Mouse (Mus musculus) ovary, postnatal 36 days (tissue): ENCODE measurements around the gene Slc39a5.

Source experiments
- DNase-seq: peaks from one replicate; pipeline ENCODE4 v3.0.0; 2022; ENCODE audit warnings: low spot score, mixed read lengths

Slc39a5 gene

DNA sequence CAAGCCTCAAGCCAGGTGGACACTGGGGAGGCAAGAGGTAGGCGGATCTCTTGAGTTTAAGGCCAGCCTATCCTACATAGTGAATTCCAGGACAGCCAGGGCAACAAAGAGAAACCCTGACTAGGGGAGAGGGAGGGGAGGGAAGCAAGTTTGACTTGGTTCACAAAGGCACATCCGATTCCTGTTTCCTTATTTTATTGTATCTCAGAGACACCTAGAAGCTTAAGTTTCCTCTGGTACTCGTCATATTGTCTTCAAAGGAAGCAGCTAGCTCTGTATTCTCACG is 9.5 kb upstream of the Slc39a5 start:
- DNase-seq: no peak

DNA sequence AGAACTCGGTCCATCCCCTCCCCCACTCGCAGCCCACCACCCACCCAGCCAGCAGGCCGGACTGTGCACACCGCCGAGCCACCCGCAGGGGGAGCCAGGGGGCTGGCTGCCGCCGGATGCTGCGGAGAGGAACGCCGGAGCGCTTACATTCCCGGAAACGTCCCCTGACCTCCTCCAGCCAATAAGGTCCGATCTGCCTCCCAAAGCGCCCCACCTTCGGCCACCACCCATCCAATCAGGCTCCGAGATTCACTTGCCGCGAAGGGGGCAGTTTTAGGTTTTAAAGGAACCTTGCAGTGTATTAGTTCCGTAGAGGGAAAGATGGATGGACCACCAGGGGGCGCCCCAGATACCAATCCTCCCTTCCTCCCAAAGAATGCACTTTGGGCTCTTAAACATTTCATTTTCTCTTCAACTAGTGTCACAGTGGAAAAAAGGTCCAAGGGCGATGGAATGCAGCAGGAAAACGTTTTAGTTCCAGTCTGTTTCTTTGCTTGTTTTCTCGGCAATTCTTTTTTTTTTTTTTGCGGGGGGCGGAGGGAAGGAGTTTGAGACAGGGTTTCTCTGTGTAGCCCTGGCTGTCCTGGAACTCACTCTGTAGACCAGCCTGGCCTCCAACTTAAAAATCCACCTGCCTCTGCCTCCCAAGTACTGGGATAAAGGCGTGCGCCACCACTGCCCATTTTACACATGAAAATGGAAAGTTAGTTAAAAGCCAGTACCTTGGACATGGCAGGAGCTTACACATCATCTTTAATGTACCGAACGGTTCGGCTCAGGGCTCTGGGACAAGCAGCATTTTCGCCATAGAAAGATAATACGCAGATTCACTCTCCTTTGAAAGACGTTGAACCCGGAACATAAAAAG is 8.9 kb upstream of the Slc39a5 start:
- DNase-seq: peak; percentile 95

DNA sequence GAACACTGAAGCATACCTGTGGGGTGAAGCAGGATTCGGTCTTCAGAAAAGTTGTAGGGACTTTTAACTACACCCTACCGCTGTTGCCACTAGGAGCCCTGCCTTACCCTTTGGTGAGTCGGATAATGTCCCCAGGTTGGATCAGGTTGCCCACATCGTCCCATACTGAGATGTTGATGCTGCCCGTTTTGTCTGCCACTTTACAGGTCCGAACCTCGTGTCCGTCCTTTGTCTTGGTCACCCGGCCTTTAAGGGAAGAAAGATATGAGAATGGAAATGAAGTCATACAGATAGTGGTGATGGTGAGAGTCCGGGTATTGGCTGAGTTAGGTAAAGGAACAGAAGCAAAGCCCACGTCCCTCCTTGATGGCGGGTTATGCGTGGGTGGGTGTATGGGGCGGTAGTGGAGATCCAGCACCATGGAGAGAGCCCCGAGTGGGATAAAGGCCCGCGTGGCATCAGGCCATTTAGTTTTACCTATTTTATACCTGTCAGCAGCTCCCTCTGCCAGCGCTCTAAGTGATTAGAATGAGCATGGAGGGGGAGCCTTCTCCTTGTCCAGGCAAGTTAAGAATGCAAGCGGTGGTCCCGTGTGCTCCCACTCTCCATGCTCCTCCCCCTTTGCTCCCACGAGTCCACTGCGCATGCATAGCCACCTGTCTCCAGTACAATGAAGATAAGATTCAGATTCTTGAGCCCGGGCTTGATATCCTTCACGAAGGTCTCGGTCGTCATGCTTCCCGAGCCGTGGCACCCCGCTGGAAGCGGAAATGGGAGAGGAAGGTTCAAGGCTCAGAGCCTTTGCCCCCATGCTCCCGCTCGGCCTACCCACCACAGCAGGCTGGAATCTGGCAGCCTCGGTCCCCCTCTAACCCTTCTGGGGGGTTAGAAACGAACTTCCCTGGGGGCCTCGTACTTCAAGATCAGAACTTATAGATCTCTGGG is 7.8 kb upstream of the Slc39a5 start:
- DNase-seq: peak; percentile 42

DNA sequence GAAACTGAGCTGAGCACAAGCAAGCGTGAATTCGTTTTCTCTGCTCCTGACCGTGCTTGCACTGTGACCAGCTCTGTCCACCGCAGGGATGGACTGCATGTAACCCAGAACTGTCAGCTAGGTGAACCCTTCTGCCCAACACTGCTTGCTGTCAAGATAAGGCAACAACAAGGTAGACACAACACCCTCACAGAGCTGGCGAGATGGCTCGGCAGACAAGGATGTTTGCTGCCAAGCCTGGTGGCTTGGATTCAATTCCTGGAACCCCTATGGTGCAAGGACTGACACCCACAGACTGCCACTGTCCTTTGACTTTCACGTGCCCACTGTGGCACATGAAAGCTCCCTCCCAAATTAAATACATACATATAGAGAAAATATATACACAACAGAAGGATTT is 2.9 kb upstream of the Slc39a5 start:
- no peak for DNase-seq

DNA sequence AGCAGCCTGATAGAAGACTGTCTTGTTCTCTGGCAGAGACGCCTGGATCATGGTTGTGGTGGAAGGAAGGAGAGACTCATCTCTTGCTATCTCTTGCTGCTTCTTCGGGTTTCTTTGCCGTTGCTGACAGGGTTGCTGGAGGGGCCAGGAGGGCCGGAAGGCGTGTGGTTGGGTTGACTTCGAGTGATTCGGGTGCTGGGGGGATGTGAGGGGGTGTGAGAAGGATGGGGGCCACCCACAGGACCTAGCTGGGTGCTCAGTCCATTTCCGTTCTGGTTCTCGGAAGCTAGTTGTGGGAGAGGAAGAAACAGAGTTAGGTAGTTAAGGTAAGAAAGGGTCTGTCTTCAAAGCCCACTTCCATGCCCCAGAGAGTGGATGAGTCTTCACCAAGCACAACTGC is 609 bp upstream of the Slc39a5 start:
- DNase-seq: no peak

DNA sequence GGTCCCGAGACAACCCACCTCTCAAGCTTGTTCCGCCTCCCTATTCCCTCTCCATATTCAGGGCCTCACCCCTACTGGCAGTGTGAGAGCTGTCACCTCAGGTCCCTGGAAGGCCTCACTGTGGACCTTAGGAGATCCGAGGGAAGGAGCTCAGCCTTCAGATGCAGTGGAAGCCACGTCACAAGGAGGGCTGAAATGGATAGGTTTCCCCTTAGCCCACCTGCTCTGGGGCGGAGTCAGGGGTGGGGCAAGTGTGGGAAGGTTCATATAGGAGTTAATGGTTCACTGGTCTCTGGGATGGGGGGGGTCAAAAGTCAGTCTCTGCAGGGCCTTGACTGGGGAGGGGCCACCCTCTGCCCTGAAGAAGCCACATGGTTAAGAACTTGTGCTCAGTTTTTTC is 691 bp downstream of the Slc39a5 start:
- no peak for DNase-seq

DNA sequence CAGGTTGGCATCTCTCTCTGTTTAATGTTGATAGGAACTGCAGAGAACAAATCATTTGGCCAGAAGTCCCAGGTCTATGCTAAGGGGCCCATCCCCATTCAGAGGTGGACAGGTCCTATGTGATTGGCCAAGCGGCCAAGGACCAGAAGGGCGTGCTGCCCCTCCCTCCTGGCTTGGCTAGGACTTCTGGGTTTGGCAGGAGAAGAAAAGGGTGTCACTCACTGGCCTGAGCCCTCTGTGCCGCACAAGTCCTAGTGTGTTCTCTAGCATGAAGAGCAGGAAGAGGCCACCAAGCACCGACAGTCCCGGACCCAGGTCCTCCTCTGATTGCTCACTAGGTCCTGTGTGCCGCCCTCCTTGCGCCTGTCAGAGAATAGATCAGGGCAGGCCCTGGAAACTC is 3.6 kb downstream of the Slc39a5 start:
- no peak for DNase-seq

DNA sequence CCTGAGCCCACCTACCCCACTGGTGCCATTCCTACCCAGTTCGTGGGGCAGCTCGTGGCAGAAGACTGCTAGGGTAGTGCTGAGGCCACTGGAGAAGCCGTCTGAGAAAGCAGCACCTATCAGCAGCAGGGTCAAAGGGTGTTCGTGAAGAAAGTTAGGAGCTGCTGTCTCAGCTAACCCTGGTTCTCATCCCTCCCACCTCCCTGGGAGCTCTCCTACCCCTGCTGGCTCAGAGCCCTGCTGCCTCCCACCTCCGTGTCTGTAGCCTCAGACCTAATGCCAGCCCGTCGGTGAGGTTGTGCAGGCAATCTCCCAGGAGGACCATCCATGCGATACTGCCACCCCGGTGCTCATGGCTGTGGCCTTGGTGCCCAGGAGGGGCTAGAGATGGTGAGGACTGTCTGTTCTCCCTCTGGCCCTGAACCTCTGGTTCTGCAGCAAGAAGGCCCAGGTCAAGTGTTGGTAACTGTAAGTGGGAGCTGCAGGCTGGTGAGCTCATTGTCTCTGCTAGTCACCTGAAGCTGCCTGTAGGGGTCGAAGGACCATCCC is 4.2 kb downstream of the Slc39a5 start:
- DNase-seq: no peak

DNA sequence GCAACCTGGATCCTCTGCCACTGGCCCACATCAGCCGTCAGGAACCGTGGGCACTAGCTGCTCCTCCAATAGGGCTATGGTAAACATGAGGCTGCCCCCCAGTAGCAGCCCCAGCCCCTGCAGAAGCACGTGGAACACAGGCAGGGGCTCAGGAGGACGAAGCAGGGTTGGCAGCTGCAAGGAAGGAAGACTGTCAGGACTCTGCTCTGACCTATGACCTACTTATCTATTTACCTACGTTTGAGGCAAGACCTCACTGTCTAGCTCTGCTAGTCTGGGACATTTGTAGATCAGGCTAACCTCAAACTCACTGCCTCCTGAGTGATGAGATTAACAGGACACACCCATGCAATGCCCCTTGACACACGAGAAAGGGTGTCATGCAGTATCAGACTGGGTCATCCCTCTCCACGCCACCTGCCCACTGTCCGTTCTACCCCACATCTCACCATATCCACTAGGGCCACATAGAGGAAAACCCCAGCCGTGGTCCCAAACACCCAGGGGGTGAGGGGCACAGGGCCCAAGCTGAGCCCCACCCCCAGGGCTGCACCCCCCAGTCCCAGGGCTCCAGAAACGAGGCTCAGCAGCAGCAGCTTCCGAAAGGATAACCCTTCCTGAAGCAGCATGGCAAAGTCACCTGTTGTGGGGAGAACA is 4.9 kb downstream of the Slc39a5 start:
- no peak for DNase-seq

DNA sequence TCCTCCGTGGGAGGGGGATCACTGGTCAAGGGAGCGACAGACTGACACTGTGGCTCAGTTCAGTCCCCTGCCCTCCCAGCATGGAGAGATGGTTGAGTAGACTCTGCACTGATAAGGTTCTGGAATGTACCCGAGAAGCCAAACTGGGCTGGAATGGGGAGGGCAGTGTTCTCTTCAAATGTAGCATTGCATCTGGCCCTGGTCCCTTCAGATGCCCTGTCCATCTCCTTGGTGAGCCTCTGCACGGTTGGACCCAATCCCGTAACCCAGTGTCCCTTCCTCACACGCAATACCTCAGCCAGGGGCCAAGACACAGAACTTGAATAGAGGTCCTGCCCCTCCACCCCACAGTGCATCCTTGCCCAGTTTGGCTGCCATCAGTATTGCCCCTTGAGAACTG is 9.2 kb downstream of the Slc39a5 start:
- DNase-seq: no peak

DNA sequence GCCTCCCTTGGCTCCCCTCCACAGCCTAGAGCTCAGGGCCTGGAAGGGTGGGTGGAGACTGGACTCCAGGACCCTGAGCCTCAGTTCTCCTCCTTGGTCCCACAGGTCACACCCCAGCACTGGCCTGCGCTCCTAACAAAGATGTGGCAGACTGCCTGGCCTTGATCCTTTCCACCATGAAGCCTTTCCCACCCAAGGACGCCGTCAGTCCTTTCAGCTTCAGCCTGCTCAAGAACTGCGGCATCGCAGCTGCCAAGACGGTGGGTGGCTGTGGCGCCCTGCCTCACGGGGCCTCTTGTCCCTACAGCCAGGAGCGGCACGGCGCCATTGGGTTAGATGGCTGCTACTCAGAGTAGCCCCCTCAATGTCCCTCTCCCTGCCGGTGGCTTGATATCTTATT is 10.7 kb downstream of the Slc39a5 start:
- DNase-seq: peak; percentile 55

DNA sequence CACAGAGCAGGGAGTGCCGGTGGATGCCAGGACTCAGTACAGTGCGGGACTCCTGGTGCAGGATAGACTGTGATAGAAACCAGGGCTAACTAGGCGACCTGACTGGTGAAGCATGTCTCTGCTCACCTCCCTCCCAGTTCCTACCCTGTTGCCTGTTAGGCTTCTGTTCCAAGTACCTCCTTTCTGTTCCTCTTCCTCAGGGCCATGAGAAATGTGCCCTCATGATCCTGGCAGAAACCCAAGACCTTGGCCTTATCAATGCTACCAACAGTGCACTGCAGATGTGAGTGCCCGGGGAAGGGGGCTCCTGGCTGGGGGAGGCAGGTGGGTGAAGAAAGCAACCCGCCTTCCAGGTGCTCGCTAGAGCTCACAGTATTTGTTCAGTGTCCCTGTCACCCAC is 11.5 kb downstream of the Slc39a5 start:
- DNase-seq: peak; percentile 35

DNA sequence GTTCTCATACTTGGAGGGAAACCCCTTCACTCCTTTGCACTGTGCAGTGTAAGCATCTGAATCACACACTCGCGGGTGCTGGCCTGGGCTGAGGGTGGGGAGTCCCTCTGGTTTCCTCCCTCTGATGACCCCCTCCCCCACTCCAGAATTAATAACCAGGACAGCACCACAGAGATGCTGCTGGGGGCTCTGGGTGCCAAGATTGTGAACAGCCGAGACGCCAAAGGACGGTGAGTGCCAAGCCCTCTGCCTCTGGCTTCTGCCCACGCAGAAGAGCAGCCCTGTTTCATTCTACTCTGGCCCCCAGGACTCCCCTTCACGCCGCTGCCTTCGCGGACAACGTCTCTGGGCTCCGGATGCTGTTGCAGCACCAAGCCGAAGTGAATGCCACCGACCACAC is 12.1 kb downstream of the Slc39a5 start:
- DNase-seq: no peak

DNA sequence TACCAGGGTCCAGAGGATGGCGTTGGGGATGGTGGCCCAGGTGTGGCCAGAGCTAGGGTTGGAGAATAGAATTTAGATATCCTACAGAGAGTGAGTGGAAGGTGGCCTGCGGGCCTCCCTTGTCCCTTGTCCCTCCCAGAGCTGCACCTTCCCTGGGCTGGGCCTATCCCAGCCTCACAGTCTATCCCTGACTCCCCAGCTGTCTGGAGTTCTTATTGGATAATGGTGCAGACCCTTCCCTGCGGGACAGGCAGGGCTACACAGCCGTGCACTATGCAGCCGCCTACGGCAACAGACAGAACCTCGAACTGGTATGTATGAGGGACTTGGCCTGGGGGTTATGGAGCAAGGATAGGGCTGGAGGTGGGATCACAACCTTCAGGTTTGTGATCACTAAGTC is 15.1 kb downstream of the Slc39a5 start:
- DNase-seq: no peak

DNA sequence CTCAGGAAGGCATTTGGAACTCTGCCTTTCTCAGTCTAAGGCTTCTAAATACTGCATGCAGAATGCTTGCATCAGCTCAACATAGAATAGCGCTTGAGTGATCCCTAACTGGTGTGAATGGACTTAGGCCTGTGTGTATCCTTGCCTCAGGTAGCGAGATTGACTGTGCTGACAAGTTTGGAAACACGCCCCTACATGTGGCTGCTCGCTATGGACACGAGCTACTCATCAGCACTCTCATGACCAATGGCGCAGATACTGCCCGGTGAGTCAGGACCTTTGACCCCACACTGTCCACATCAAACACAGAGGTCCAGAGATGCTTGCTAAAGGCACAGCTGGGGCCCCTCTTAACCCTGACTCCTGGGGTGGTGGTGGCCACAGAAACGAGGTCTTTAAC is 18.5 kb downstream of the Slc39a5 start:
- no peak for DNase-seq

DNA sequence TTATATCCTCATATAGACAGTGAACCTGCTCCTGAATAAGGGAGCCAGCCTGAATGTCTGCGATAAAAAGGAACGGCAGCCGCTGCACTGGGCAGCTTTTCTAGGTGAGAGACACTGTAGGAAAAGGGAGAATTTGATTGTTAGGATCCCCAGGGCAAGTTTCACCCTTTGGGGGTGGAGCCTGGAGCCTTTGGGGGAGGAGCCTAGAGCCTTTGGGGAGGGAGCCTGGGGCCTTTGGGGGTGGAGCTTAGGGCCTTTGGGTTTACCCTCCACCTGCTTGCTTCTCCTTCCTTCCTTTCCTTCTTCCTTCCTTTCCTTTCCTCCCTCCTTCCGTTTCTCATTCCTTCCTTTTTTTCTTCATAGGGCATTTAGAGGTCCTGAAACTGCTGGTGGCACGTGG is 20.5 kb downstream of the Slc39a5 start:
- DNase-seq: no peak

DNA sequence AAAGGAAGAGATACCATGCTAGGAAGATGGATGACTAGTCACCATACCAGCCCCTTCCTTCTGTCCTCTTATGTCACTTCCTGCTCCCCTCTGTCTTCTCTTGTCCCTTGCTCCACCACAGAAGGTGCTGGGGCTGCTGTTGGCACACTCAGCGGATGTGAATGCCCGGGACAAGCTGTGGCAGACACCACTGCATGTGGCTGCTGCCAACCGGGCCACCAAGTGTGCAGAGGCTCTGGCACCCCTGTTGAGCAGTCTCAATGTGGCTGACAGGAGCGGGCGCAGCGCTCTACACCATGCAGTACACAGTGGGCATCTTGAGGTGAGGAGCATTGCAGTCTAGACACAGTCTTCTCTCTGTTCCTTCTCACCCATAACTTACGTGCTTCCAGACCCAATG is 21.8 kb downstream of the Slc39a5 start:
- no peak for DNase-seq

DNA sequence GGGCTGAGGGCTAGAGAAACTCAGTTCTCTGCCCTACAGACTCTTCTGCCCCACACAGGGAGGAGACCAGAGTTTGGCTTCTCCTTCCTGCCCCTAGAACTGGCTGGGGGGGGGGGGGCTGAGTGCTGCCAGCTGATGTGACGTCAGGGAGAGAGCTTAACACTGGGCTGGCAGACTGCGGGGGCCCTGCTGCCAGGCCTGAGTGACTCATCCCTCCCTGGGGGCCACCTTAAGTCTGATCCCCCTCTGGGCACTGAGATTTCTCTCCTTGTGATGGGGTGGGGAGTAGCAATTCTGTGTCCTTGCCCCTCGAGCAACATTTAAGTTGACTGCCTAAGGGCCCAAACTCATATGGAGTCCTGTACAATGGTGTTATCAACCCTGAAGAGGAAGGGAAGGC is 22.6 kb downstream of the Slc39a5 start:
- no peak for DNase-seq

DNA sequence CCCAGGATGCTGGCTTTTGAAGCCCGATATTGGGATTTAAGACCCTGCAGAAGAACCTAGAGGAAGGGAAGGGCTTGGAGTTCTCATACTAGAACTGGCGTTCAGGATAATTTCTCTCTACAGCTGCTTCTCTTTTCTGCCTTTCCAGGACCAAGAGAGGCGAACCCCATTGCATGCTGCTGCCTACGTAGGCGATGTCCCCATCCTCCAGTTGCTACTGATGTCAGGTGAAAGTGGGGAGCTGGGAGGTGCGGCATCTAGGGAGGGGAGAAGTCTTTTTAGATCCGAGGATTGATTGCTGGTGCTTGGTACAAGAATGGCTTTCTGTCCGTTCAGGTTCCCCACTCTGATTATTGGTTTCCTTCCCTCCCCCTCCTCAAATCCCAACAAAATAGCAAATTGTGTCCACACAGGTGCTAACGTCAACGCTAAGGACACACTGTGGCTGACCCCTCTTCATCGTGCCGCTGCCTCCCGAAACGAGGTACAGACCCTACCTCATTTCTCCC is 23.0 kb downstream of the Slc39a5 start:
- no peak for DNase-seq

DNA sequence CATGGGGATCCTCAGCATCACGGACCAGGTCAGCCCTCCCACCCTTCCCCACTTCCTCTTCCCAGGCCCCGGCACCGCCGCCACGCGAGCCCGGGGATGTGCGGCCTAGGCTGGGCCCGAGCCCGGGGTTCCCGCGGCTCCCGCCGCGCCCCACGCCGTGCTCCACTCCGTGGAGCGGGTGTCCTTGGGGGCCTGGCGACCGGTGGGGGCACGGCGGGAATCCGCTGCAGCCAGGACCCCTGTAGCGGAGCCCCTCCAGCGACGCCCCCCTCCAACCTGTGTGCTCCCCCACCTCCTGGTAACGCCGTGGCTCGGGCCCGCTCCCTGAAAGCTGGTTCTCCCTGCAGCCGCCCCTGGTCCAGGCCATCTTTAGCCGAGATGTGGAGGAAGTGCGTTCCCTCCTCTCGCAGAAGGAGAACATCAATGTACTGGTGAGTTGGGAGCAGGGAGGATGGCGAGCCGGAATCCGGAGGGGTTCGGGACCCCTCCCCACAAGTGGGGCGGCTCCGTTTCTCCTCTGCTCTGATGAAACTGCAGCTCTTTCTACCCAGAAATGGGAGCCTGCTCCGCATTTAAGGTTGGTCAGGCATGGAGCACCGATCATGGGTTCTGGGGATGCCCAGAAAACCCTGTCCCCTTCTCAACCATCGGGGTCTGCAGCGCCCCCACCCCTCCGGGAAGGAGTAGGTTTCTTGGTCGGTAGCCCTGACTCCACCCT is 23.6 kb downstream of the Slc39a5 start:
- DNase-seq: peak; percentile 57

DNA sequence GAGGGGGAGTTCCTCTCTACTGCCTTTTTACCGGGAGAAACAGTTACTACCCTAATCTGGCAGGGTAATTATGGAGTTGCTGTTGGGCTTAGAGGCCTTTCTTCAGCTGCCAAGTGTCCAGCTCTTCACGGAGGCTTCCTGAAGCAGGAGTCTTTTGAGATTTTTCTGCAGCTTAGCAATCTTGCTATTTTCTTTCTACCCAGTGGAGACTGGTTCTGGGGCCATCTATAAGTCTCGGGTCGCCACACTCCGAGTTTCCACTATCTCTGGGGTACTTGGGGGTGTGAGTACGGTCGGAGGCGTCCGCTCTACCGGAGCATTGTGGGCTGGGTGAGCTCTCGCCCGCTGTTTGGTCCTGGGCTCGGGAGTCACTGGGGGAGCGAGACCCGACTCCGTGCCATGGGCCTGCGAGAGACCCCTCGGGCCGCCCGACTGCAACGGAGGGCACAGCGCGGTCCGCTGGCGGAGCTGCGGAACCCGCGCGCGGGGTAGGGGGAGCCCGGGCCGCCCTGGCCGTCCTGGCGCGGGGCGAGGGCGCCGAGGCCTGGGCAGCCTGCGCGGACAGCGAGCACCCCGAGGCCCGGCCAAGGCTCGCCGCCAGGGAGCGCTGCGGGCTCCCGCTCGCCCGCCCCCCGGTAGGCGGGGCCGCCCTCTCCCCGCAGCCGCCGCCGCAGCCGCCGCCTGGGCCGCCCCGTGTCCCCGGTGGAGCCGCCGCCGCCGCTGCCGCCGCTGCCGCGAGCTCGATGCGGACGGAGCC is 24.4 kb downstream of the Slc39a5 start, which contains the start of gene Ankrd52:
Gene Ankrd52, plus strand, starts transcription at position 661 of the 757 bp plus-strand sequence.
- peak; percentile 92 for DNase-seq
